Mouse (Mus musculus) heart, adult 11 months (tissue): ENCODE measurements around the gene Lrrc3c.

ENCODE experiments used
- DNase-seq: peaks from one replicate; pipeline ENCODE4 v3.0.0; 2022

Gene Lrrc3c

DNA sequence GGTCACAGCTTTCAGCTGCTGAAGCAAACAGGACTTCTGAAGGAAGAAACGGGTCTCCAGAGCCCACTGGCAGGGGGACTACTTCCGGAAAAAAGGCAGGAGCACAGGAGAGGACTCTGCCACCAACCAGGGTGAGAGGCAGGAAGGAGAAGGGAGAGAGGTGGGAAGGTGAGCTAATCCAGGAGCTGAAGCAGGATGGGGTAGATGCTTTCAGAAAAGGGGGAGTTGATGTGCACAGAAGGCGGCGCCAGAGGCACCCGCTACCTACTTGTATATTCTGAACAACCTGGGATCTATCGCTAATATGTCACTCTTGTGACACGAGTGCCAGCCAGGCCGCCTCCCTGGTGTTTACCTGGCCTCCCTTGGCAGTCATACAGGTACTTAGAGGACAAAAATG lies at the start of gene Lrrc3c:
Lrrc3c (plus strand) TSS at position 301 of the 400 bp plus-strand sequence.
- peak; percentile 79 for DNase-seq

DNA sequence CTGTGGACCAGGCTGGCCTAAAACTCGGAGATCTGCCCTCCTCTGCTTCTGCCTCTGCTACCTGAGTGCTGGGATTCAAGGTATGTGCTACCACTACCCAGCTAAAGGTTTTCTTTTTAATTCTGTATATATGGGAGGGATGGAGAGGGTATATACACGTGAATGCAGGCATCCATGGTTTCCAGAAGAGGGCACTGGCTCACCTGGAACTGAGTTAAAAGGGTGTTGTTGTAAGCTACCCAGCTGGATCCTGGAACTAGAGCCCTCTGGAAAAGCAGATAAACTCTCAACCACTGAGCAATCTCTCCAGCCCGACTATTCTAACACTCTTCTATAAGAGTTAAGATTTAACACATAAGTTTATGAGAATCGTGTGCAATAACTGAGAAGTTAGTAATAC lies 48.7 kb upstream of the Lrrc3c start:
- DNase-seq: peak; percentile 81

DNA sequence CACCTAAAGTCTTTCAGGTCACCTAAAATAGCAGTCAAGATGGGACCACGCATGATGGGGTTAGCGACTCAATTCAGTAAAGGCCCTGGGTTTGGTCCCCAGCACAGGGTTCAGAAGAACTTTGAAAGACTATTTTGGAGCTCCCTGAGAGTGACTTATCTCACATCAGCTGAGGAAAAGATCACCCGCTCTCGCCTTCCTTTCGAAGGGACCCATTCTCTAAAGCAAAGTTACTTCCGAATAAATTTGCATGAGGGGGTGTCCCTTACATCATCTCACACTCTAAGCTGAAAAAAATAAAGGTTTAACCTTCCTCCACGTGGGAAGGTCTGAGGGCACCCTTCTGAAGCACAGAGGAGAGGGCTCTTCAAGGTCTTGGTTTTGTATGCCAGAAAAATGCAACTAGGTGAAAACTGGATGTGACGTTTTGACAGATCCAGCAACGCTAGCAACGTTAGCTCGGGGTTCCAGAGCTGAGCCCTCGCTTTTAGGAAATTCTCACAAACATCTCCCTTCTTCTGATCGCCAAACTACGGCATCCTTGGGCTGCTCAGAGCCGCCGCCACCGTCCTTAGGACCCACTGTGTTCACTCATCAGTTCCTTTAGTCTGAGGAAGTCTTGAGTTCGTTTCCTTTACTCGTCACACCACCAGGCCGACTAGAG lies 47.6 kb upstream of the Lrrc3c start:
- DNase-seq: peak; percentile 80

DNA sequence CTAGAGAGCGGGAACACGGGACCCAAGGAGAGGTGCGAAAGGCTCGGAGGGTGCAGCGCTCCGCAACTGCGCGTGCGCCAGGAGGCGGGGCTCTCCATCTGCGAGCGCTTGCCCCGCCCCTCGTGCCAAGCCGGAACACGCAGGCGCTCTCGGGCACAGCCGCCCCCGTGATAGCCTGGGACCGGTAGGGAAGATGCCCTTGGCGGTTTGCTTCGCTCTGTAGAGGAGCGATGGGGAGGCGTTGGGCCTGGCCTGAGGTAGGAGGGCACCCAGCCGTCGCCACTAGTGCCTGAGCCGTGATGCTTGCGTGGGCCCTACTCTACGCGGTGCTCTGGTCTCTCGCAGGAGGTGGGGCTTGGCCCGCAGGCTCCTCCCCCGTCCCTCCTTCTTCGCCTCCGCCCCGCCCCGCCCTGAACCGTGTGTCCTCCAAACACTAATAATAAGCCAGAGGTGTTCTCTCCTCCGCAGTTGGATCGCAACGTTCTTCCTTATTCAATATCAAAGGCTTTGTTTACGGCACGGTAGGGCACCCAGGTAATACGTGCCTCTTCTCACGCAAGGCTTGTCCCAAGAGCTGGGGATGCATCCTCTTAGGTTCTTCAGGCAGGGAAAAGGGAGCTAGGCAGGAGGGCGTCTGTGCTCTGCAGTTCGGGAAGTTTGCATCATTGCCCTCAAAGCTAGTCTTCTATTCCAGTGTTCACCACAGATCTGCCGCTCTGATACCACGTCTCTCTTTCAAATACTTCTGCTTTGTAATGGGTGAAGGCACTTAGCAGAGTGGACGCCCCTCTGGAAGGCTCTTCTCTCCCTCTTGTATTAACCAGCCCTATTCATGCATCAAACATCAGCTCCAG lies 46.9 kb upstream of the Lrrc3c start, which contains the start of gene Zpbp2:
Zpbp2 (plus strand) TSS at position 123 of the 854 bp plus-strand sequence.
- peak; percentile 99 for DNase-seq

DNA sequence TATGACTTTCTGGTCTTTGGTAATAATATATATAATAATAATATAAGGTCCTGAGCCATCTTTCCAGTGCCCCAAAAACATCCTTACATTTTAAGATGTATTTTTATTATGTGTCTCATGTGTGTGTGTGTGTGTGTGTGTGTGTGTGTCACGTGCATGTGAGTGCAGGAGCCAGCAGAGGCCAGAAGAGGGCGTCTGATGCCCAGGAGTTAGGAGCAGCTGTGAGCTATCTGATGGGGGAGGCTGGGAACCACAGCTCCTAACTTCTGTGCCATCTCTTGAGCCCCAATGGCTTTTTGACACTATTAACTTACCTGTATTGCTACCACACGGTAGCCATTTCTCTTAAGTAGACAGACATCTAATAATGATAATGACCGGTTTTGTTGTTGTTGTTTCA lies 44.1 kb upstream of the Lrrc3c start:
- DNase-seq: peak; percentile 42

DNA sequence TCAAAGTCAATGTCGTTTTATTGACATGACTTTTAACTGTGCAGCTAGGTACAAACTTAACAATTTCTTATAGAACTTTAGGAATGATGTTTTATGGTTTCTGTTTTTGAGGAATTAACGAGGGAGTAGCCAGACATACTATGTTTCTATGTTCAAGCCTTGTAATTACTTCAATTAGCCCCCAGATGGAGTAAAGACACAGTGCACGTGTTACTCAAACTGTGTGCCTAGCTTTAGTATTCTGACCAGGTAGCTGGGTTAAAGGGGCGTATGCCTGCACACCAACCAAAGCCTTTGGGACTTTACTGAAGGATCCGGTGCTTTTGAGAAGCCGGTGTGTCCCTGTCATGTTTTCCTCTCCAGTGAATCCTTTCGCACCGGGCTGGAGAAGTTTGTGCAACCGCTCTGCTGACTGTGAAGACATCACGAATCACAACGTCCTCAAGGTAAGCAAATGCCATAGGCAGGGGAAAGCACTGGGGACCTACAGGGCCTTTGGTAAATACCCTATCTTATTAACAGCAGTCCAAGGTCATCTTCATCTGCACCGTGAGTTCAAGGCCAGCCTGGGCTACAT lies 42.9 kb upstream of the Lrrc3c start:
- DNase-seq: peak; percentile 80

DNA sequence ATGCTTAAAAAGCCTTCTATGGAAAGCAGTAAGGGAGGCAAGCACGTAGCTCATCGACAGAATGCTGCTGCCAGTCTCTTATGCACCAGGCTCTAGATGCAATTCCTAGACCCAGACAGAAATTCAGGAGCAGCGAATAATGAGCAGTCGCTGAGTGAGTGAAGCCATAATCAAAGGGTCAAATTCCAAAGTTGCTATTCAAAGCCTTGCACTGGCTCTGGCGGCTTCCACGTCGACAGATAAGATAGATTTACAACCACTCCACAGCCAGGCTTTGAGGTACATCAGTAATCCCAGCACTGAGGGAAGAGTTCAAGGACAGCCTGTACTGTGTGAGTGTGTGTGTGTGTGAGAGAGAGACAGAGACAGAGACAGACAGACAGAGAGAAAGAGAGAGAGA lies 37.1 kb upstream of the Lrrc3c start:
- DNase-seq: peak; percentile 52

DNA sequence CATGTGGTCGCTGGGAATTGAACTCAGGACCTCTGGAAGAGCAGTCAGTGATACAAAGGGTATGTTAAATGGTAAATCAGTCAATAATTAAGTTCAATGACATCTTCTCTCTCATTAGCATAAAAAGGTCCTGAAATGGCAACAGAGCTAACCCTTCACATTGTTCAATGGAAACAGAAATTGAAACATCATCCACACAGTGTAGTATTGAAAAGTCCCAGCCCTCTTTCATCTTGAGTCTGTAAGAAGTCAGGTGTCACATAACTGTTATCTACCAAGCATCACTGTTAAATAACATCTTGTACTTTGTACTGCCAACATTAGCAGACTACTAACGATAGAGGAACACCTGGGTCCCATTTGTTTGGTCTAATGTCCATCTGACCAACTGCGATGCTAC lies 35.1 kb upstream of the Lrrc3c start:
- DNase-seq: no peak

DNA sequence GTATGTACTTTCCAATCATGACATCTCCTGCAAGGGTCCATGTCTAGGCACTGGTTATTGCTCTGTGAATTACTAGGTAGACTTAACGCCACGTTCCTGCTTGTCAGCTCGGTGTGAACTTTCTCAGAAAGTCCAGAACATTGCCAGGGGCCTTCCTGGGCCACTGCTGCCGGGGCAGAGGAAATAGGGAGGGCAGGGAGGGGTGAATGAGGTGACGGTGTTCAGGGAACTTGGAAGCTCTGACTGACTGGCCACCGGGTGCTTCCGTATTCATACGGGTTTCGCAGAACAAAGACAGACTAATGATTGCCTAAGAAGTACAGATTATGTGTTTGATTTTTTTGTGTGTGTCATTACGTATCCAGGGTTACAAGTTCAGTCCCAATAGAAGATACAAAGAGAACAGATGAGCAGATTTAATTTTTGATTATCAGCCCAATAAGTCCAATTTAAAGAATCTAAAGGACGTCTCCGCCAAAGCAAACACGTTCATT lies 34.1 kb upstream of the Lrrc3c start:
- DNase-seq: peak; percentile 59

DNA sequence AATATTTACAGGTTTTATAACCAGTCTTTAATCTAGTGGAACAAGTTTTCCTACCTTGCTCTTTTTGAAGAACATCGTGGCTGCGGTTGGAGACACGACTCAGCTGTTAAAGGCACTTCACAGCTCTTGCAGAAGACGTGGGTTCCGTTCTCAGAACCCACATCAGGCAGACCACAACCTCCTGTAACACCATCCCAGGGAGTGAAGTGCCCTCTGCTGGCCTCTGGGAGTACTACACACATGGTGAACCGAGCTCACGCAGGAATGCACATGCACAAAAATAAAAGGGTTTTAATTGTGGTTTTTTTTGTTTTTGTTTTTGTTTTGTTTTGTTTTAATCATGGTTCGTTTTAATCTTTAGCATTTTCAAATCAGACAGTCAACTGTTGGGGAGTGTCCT lies 29.8 kb upstream of the Lrrc3c start:
- DNase-seq: no peak

DNA sequence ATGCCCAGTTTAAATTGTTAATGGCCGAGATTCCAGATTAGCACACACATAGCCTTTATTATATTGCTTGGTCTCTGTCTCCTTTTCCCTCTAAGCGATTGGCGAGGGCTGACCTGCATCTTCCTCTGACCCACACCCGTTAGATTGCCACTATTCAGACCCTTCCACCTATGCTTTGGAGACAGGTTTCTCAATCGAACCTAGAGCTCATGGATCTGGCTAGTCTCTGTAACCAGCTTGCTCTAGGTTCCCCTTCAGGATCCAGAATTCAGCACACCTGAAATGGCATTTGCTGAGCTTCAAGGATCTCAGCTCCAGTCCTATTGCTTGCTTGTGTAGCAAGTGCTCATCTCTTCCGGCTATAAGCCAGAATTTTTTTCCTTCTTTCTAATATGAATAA lies 28.6 kb upstream of the Lrrc3c start:
- DNase-seq: peak; percentile 2

DNA sequence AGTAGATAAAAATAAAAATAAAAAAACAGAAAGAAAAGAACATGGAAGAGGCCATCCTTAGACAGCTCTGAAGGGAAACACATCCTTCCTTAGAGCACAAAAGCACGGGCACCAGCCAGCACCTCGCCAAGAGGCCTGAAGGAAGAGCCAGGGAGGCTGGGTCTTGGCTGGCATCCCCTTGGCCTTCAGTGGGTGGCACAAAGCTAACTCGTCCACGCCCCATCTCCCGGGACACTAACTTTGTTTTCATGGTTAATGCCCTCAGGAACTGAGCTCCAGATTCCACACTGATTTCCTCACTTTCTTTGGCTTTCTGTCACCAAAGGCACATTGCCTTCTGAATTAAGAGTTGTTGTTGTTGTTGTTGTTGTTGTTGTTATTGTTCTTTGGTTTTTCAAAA lies 20.3 kb upstream of the Lrrc3c start:
- DNase-seq: no peak

DNA sequence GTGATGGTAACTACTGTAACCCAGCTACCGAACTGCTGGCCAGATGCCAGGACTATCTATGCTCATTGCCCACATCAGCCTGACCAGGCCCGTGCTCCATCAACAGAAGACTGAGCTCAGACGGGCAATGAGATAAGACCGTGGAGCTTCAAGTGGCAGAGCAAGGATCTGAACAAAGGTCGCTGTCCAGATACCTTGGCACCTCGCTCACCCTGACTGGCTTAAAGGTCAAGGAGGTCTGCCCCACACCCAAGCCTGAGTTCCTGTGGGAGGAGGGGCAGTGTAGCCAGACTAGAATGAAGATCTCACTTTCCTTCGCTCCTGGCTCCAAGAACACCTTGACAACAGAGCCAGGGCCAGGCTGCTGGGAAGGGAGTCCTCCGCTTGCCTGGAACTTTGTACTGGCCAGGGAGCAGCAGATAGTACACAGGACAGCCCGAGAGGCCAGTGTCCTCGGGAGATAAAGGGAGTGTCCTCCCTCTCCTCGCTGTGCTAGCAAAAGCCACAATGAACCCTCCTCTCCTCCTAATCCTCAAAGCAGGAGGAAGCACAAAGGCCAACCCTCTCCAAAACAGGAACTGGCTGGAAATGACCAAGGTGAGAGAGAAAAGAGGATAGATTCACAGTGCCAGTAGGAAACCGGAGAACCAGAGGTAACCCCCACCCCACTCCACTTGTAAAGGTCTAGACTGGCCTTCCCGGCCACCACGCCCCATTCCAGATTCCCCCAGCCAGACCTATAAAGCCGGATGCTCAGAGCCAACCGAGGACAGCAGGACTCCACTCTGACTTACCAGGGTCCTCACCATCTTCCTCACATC lies 17.6 kb upstream of the Lrrc3c start:
- peak; percentile 91 for DNase-seq

DNA sequence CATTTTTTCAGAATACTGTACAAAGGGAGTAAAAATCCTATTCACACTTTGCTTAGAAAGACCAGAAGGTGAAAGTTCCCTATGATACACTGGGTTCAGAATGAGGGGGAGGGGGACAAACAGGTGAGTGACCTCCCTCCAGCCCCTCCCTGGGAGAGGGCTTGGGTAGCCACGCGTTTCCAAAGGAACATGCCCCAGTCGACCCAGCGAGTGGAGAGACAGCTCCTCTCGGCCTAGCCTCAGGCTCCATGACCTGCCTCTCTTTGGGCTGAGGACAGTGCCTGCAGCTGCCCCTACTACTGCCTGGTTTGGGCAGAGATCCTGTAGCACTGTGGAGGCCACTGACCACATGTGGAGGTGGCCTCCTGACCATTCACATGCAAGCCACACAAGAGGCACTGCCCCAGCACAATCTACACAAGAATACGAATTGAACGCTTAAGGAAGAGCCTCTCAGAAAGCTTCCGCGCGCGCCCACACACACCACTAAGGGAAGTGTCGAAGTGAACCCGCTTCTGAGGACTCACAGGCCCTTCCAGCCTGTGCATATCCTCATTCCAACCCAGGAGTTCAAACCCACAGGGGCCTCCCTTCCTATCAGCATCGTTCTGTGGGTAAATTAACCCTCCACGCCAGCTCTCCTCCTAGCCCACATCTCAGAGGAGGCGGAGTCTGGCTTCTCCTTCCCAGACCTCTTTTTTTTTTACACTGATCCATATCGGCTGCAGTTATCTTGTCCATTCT lies 16.6 kb upstream of the Lrrc3c start:
- no peak for DNase-seq

DNA sequence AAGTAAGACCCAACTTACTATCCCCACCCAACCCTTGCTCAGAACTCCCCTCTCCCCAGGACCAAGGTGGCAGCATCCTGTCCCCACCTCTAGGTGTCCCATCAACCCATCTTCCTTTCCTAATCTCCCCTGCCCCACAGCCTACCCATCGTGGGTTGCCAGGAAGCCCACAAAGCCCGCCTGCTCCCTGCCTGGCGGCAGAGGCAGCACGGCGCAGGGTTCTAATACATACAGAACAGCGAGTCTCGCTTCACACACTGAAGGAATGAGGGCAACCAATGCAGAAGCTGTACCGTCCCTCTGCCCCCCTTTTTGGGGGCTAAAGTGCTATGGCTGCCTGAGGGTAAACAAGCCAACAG lies 16.1 kb upstream of the Lrrc3c start:
- no peak for DNase-seq

DNA sequence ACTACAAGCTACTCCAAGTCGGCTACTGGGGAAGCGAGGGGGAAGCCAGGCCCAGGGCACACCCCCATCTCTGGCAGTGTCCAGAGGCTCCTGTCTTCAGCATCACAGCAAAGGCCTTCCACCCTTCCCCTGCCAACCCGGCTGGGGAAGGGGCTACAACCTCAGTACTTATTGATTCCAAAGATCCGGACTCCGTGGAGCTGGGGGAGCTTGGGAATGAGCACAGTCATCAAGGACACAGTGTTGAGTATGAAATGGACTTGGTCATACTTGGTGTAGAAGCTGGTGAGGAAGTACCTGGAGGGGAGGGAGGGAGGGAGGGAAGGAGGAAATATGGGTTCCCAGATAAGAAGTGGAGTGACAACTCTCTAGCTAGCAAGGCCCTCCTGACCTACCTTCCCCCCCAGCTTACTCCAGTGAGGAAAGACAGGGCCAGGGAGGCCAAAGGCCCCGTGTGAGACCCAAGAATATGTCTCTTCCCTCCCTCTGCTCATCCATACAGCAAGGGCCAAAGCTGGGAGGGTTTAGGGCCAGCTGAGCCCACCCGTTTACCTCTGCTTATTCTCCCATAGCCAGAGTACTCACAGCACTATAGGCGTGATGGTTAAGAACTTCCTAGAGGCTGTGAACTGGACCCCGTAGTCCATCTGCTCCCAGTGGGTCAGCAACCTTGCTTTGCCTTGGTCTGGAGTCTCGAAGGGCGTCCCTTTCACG lies 15.4 kb upstream of the Lrrc3c start:
- no peak for DNase-seq

DNA sequence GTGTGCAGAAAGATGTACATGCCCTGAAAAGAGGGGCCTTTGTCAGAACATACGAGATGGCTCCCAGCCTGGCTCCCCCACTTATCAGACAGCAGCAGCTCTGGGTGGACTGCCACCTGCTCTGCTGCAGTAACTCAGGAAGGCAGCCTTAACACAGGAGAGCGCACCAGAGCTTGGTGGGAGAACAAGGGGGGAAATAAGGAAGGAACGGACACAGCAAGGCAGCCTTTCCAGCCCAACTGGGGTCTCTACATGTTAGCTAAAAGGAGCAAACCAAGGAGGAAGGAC lies 14.9 kb upstream of the Lrrc3c start:
- DNase-seq: no peak

DNA sequence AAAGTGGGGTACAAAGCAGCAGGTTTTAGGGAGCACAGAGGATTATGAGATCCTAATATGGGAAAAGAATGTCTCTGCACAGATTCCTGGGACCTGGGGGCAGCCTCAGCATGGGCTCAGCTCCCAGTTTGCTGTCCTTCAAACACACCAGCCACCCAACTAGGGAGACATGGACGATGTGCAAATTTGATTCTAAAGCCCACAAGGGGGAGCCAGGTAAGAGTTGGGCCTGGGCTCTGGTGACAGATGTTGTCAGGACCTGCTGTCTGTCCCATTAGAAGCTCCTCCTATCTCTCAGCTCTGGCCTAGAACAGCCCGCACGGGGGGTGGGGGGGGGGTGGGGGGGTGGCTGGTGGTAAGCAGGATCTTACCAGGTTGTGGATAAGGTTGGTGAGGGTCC lies 14.5 kb upstream of the Lrrc3c start:
- DNase-seq: no peak

DNA sequence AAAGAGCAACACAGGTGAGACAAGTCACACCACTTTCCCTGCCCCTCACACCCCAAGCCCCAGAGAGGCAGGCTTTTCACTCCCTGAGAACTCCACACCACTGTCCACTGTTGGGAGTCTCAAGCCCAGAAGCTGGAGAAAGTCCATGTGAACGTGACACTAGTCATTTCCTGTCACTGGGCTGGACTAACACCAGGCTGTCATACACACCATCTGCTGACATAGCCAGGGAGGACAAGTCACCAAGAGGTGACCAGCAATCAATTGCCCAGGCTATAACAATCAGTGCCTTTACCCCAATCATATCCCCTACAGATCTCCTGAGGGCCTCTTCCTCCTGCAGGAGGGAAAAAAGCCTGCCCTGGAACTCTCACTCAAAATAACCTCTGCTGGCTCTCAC lies 13.9 kb upstream of the Lrrc3c start:
- DNase-seq: no peak

DNA sequence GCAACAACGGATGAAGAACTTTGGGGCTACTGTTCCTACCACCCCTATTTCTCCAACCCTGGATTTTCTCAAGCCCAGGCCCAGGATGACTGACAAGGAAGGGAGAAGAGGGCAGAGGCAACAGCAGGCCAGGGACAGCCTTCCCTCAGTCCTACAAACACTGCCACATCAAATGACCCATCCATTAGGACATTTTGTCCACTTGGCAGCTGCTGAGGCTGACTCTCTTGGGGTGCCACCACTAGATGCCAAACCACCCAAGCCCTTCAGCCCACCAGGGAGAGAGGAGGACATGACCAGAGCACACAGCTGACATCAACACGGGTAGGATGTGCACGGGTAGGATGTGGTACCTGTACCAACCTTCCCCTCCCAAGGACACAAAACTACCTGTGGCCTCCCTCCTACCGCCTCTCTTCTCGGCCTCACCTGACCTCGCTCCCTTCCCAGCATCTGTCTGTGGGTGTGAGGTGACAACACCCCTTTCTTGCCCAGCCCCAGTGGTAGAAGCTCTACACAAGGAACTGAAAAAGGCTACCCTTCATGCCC lies 13.4 kb upstream of the Lrrc3c start:
- peak; percentile 90 for DNase-seq

DNA sequence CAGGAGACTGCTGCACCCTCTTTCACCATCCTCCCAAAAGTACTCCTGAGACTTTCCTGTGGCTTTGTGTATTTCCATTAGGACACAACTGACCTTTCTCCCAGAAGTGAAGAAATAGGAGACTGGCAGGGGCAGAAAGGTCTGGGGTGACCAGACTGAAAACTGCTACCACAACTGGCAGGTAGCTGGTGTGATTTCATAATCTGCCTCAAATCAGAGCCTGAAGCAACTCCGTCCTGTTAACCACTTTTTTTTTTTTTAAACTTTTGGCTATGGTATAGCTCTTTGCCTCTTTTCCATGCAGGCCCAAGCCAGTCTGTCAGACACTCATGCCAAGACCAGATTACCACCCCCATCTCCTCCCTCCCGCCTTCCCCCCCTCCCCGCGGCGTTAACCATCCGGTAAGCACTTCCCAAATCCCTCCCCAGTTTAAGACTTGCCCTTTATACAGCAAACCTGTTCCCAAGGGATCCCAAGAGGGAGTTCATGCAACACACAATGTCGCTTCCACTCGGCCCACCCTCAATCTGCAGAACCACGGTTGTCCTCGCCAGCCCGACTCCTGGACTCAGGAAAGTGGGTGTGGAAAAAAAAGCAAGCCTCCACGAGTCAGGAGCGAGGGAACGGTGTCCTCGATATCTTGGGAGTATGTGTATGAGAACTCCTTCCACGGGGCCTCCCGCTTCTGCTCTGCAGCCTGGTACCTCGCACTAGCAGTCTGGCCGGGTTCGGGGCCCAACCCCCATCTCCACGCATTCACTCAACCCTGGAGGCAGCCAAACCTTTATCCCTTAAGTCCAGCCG lies 11.8 kb upstream of the Lrrc3c start:
- peak; percentile 96 for DNase-seq
